Mouse (Mus musculus) Patski (cell line): Measurements from ENCODE around the gene Pycard. TPM values are rescaled to one million over a fixed set of nuclear protein-coding genes. Genes with fewer than 3 reads are reported as not detected.
"Not testable (repeated sequence)": the region's sequence is repeated elsewhere in the genome, so short reads cannot be mapped to it uniquely, and the experiment has no call there.

Experiments used
- ATAC-seq: fragments of 100-300 bp; one replicate; pipeline ENCODE4 v1.8.0; 2021
- CTCF ChIA-PET: fragments of 350-600 bp; sonication (Branson Sonifier 250); formaldehyde crosslinking; loops from one replicate; lab custom pipeline; 2022; ENCODE audit warnings: inconsistent platforms; lab: Charles Lee
- POLR2A ChIA-PET: fragments of 350-600 bp; sonication (Branson Sonifier 250); formaldehyde crosslinking; loops from one replicate; lab custom pipeline; 2022; ENCODE audit warnings: antibody characterized with exemption, inconsistent platforms; lab: Charles Lee
- DNase-seq: peaks from one replicate; pipeline ENCODE4 v3.0.0-alpha.2; 2011; ENCODE audit warnings: low read depth, low spot score
- H3K27me3 ChIP-seq: fragments of 371-371 bp; one replicate; pipeline ENCODE4 v1.5.1; 2021
- CTCF ChIP-seq: fragments of 100-300 bp; IDR thresholded peaks from one replicate; pipeline ENCODE4 v1.5.1; 2021
- in situ Hi-C: fragments of 300-500 bp; cut with MboI; formaldehyde crosslinking; loops from 3 replicates; pipeline ENCODE4 v1.11.1; 2018; ENCODE audit warnings: low pct_unique_long_range_greater_than_20kb, mixed read lengths
- polyA plus RNA-seq: library from polyadenylated mRNA; unstranded; gene quantifications from one replicate; pipeline ENCODE4 v1.2.3, GENCODE M21; 2021

The Pycard gene
- polyA plus RNA-seq, result 0.10 TPM

GRCm38 (mm10) chr7:127993341-127993977, at the start of gene Pycard:
TSS of gene Pycard (minus strand) at chr7:127993867.
- CTCF ChIA-PET, result interaction anchor here (1.5 kb wide), 1 partner anchor 10 kb away, joined by 4 read pairs; no protein-coding TSS in a partner anchor
- in situ Hi-C loops, result loop anchor here (10.0 kb wide), 1 partner anchor 211 kb away; the partner anchor contains the start of gene Cox6a2
- DNase-seq, result no peak
- POLR2A ChIA-PET, result interaction anchor here (0.8 to 1.4 kb wide), 3 partner anchors 9 to 15 kb away, joined by 3 to 5 read pairs (median 3); no protein-coding TSS in a partner anchor
- TF ChIP-seq CTCF, result no peak
- H3K27me3 ChIP-seq, result no peaks in the 10 kb centered on the region
- no peak for ATAC-seq

GRCm38 (mm10) chr7:128042161-128042820, 48.6 kb upstream of the Pycard start:
- POLR2A ChIA-PET, H3K27me3 ChIP-seq, DNase-seq, ATAC-seq, in situ Hi-C loops, CTCF ChIA-PET: not testable (repeated sequence)

GRCm38 (mm10) chr7:128033616-128034015, 39.9 kb upstream of the Pycard start:
- CTCF ChIA-PET, result no interaction called here
- H3K27me3 ChIP-seq, result no peaks in the 10 kb centered on the region
- POLR2A ChIA-PET, result no interaction called here
- in situ Hi-C loops, result no loop called here
- no peak for TF ChIP-seq CTCF
- DNase-seq (no peak), ATAC-seq (no peak)

GRCm38 (mm10) chr7:128032989-128033293, 39.3 kb upstream of the Pycard start:
- ChIA-PET POLR2A (no interaction called here), CTCF (no interaction called here)
- no peak for DNase-seq
- no peak for ATAC-seq
- in situ Hi-C loops, result no loop called here
- no peaks in the 10 kb centered on the region for H3K27me3 ChIP-seq
- no peak for TF ChIP-seq CTCF

GRCm38 (mm10) chr7:128032290-128032988, 38.8 kb upstream of the Pycard start:
- in situ Hi-C loops, result no loop called here
- no peaks in the 10 kb centered on the region for H3K27me3 ChIP-seq
- ChIA-PET CTCF (no interaction called here), POLR2A (no interaction called here)
- DNase-seq (no peak), ATAC-seq (no peak)
- no peak for TF ChIP-seq CTCF

GRCm38 (mm10) chr7:128031403-128031976, 37.8 kb upstream of the Pycard start:
- no peak for TF ChIP-seq CTCF
- in situ Hi-C loops, result no loop called here
- ChIA-PET CTCF (no interaction called here), POLR2A (no interaction called here)
- DNase-seq, result no peak
- ATAC-seq, result no peak
- H3K27me3 ChIP-seq, result no peaks in the 10 kb centered on the region

- in situ Hi-C loops, result no loop called here
- no peak for TF ChIP-seq CTCF
- ATAC-seq, result no peak
- DNase-seq, result no peak
- ChIA-PET CTCF (no interaction called here), POLR2A (no interaction called here)
- H3K27me3 ChIP-seq, result no peaks in the 10 kb centered on the region
These were observed 31.7 kb upstream of the Pycard start for GRCm38 (mm10) chr7:128025381-128025780.

- no peak for TF ChIP-seq CTCF
- in situ Hi-C loops, result no loop called here
- DNase-seq, result peak; percentile 9
- ATAC-seq, result peak; percentile 35
- POLR2A ChIA-PET, result no interaction called here
- CTCF ChIA-PET, result no interaction called here
- H3K27me3 ChIP-seq, result no peaks in the 10 kb centered on the region
These were observed 31.3 kb upstream of the Pycard start for GRCm38 (mm10) chr7:128024932-128025331.

GRCm38 (mm10) chr7:128024364-128024763, 30.7 kb upstream of the Pycard start:
- in situ Hi-C loops, result no loop called here

GRCm38 (mm10) chr7:128023565-128023964, 29.9 kb upstream of the Pycard start:
- ChIA-PET CTCF (no interaction called here), POLR2A (no interaction called here)
- ATAC-seq, result no peak
- H3K27me3 ChIP-seq, result no peaks in the 10 kb centered on the region
- TF ChIP-seq CTCF, result no peak
- in situ Hi-C loops, result no loop called here
- DNase-seq, result no peak

More at GRCm38 (mm10) chr7:128024364-128024763, 30.7 kb upstream of the Pycard start:
- TF ChIP-seq CTCF, result no peak
- H3K27me3 ChIP-seq, result no peaks in the 10 kb centered on the region
- DNase-seq (no peak), ATAC-seq (no peak)
- ChIA-PET POLR2A (no interaction called here), CTCF (no interaction called here)

- in situ Hi-C loops, result no loop called here
- CTCF ChIA-PET, result no interaction called here
- no peak for DNase-seq
These were observed 29.3 kb upstream of the Pycard start for GRCm38 (mm10) chr7:128022974-128023373.

More at GRCm38 (mm10) chr7:128022974-128023373, 29.3 kb upstream of the Pycard start:
- no peaks in the 10 kb centered on the region for H3K27me3 ChIP-seq
- no peak for ATAC-seq
- peak; percentile 45 for TF ChIP-seq CTCF
- POLR2A ChIA-PET, result no interaction called here
